Mouse (Mus musculus) liver, adult 2 months (tissue): ENCODE data around the gene Ppp1r1b. TPM values are rescaled to one million over a fixed set of nuclear protein-coding genes. Genes with fewer than 3 reads are reported as not detected.
A peak's percentile ranks its signal among the peaks of the same experiment; 100 is the strongest.

Source experiments
- DNase-seq: peaks from one replicate; pipeline ENCODE4 v3.0.0-alpha.2; 2011; ENCODE audit warnings: low read depth, low spot score; ENCODE audit errors: extremely low read depth
- H3K27ac ChIP-seq: fragments of 200-500 bp; replicated peaks from 2 replicates; pipeline ENCODE4 v1.5.1; 2012; ENCODE audit warnings: low read depth, mild to moderate bottlenecking, control low read depth, inconsistent platforms, low read length; ENCODE audit not compliant: insufficient read depth
- H3K27me3 ChIP-seq: fragments of 200-500 bp; 2 replicates; pipeline ENCODE4 v1.6.1; 2012; ENCODE audit warnings: mild to moderate bottlenecking, moderate library complexity, low read length, inconsistent platforms; ENCODE audit not compliant: control insufficient read depth, insufficient read depth
- H3K36me3 ChIP-seq: fragments of 200-500 bp; 2 replicates; pipeline ENCODE4 v1.6.1; 2012; ENCODE audit warnings: low read length, inconsistent platforms; ENCODE audit not compliant: control insufficient read depth, insufficient read depth
- H3K4me1 ChIP-seq: fragments of 200-500 bp; 2 replicates; pipeline ENCODE4 v1.6.1; 2011; ENCODE audit warnings: low read length; ENCODE audit not compliant: control insufficient read depth, insufficient read depth
- H3K4me3 ChIP-seq: fragments of 200-500 bp; 2 replicates; pipeline ENCODE4 v1.5.1; 2011; ENCODE audit warnings: low read depth, mild to moderate bottlenecking, control low read depth, low read length, moderate library complexity; ENCODE audit not compliant: insufficient read depth
- H3K79me2 ChIP-seq: fragments of 200-500 bp; 2 replicates; pipeline ENCODE4 v1.6.1; 2012; ENCODE audit warnings: inconsistent platforms, mild to moderate bottlenecking, low read length, moderate library complexity; ENCODE audit not compliant: control insufficient read depth, insufficient read depth
- H3K9ac ChIP-seq: fragments of 200-500 bp; 2 replicates; pipeline ENCODE4 v1.6.1; 2012; ENCODE audit warnings: low read depth, mild to moderate bottlenecking, control low read depth, inconsistent platforms, low read length
- CTCF ChIP-seq: fragments of 200-500 bp; IDR thresholded peaks from 2 replicates; pipeline ENCODE4 v1.5.1; 2011; ENCODE audit warnings: low read depth, low read length, control low read depth
- POLR2A ChIP-seq: fragments of 200-500 bp; IDR thresholded peaks from 2 replicates; pipeline ENCODE4 v1.6.1; 2011; ENCODE audit warnings: low read length, control low read depth; ENCODE audit not compliant: insufficient read depth; ENCODE audit errors: extremely low read depth
- WGBS: fragments of 180-500 bp; shearing (Covaris S2); methylation state at CpG from one replicate; pipeline ENCODE4 v1.1.7; 2018; 5-methylcytosine and 5-hydroxymethylcytosine counted together
- polyA plus RNA-seq: library from polyadenylated mRNA; depleted of rRNA; stranded (reverse); fragments of >200 nt; gene quantifications from 2 replicates; pipeline ENCODE4 v1.2.3, GENCODE M21; 2012
- total RNA-seq: library from RNA; depleted of rRNA; stranded (reverse); fragments of >200 nt; gene quantifications from 2 replicates; pipeline ENCODE4 v1.2.3, GENCODE M21; 2014

Gene Ppp1r1b
- total and polyA plus RNA-seq, 2 experiments = 0.55 to 4.3 TPM

GRCm38 (mm10) chr11:98369337-98369736, 21.1 kb downstream of the Ppp1r1b start:
- no peak overlapping the region for H3K27ac ChIP-seq
- peaks cover 9% of the 10 kb centered on the region; the same call in 1 of the 2 replicates for H3K79me2 ChIP-seq
- H3K36me3 ChIP-seq = no peaks in the 10 kb centered on the region
- 86% methylated on average over 6 of the region's 6 CpGs for WGBS
- TF ChIP-seq CTCF (no peak), POLR2A (no peak)
- H3K4me3 ChIP-seq = no peak overlapping the region
- H3K27me3 ChIP-seq = no peaks in the 10 kb centered on the region
- H3K4me1 ChIP-seq = no peaks in the 10 kb centered on the region
- H3K9ac ChIP-seq = no peak overlapping the region
- no peak for DNase-seq

DNA sequence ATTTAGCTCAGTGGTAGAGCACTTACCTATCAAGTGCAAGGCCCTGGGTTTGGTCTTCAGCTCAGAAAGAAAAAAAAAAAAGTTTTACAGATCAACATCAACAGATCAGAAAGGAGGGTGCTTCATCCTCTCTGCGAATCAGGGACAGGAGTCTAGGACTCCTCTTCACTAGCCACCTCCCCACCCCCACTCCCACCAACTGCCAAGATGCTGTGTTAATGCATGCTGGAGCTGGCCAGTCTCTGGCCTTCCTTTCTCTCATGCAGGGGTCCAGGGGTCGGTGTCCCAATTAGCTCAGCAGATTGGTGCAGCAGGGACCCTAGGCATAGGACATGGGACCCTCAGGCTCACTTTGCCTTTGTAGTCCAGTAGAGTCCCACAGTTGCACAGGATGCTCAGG, 22.4 kb downstream of the Ppp1r1b start:
- Histone ChIP-seq H3K79me2 (peaks cover 9% of the 10 kb centered on the region; the same call in 1 of the 2 replicates), H3K9ac (no peak overlapping the region), H3K27ac (no peak overlapping the region), H3K4me1 (no peaks in the 10 kb centered on the region), H3K27me3 (no peaks in the 10 kb centered on the region), H3K36me3 (peaks cover 2% of the 10 kb centered on the region; the same call in 1 of the 2 replicates), H3K4me3 (no peak overlapping the region)
- no peak for DNase-seq
- 87% methylated on average over 2 of the region's 2 CpGs for WGBS
- TF ChIP-seq POLR2A = no peak
- no peak for TF ChIP-seq CTCF

- no peaks in the 10 kb centered on the region for H3K4me1 ChIP-seq
- H3K36me3 ChIP-seq = peaks cover 4% of the 10 kb centered on the region; the same call in 1 of the 2 replicates
- TF ChIP-seq CTCF (no peak), POLR2A (no peak)
- H3K9ac ChIP-seq = no peak overlapping the region
- 78% methylated on average over 10 of the region's 10 CpGs for WGBS
- no peak overlapping the region for H3K27ac ChIP-seq
- H3K79me2 ChIP-seq = peaks cover 6% of the 10 kb centered on the region; the same call in 1 of the 2 replicates
- DNase-seq = no peak
- no peak overlapping the region for H3K4me3 ChIP-seq
- no peaks in the 10 kb centered on the region for H3K27me3 ChIP-seq
These were observed 23.5 kb downstream of the Ppp1r1b start for GRCm38 (mm10) chr11:98371556-98372240.

GRCm38 (mm10) chr11:98372406-98372805, 24.2 kb downstream of the Ppp1r1b start:
- H3K4me3 ChIP-seq = no peak overlapping the region
- H3K9ac ChIP-seq = no peak overlapping the region
- TF ChIP-seq POLR2A (no peak), CTCF (peak; percentile 72)
- no peaks in the 10 kb centered on the region for H3K4me1 ChIP-seq
- DNase-seq = peak; percentile 37
- no peak overlapping the region for H3K27ac ChIP-seq
- peaks cover 4% of the 10 kb centered on the region; the same call in 1 of the 2 replicates for H3K36me3 ChIP-seq
- H3K27me3 ChIP-seq = no peaks in the 10 kb centered on the region
- peaks cover 3% of the 10 kb centered on the region; the same call in 1 of the 2 replicates for H3K79me2 ChIP-seq
- WGBS = 11% methylated on average over 2 of the region's 2 CpGs

- peaks cover 8% of the 10 kb centered on the region; the same call in 1 of the 2 replicates for H3K36me3 ChIP-seq
- no peaks in the 10 kb centered on the region for H3K79me2 ChIP-seq
- WGBS = 94% methylated on average over 6 of the region's 6 CpGs
- H3K9ac ChIP-seq = no peak overlapping the region
- H3K27ac ChIP-seq = no peak overlapping the region
- TF ChIP-seq CTCF (no peak), POLR2A (no peak)
- no peaks in the 10 kb centered on the region for H3K4me1 ChIP-seq
- no peaks in the 10 kb centered on the region for H3K27me3 ChIP-seq
- no peak overlapping the region for H3K4me3 ChIP-seq
- DNase-seq = no peak
These were observed 25.0 kb downstream of the Ppp1r1b start for GRCm38 (mm10) chr11:98373244-98373643.

DNA sequence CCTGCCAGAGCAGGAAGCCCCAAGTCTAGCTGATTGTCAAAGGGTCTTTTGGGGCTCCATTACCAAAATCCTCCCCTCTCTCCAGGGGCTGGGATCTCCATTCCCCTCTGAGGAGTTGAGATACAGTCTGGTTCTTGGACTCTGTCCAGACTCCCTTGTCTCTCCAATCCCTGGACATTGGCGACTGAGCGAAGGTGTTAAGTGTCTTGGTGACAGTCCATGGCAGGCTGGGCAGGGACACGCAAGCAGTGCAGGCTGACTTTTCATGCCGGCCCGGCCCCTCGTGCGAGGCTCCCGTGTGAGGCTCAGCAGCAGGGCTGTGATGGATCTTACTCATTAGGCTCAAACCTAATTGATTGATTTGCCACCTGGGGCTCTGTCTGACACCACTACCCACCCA, 26.1 kb downstream of the Ppp1r1b start:
- H3K36me3 ChIP-seq = peaks cover 8% of the 10 kb centered on the region; the same call in 1 of the 2 replicates
- no peaks in the 10 kb centered on the region for H3K27me3 ChIP-seq
- WGBS = 94% methylated on average over 8 of the region's 8 CpGs
- H3K4me3 ChIP-seq = no peak overlapping the region
- DNase-seq = no peak
- TF ChIP-seq CTCF = no peak
- no peak for TF ChIP-seq POLR2A
- H3K4me1 ChIP-seq = no peaks in the 10 kb centered on the region
- no peak overlapping the region for H3K27ac ChIP-seq
- H3K79me2 ChIP-seq = no peaks in the 10 kb centered on the region
- no peak overlapping the region for H3K9ac ChIP-seq
